Mouse (Mus musculus) left cerebral cortex, adult 8-10 months (tissue): ENCODE data around the gene Sppl2b. TPM values are rescaled to one million over a fixed set of nuclear protein-coding genes. Genes with fewer than 3 reads are reported as not detected.

Experiments used
- DNase-seq, 2 experiments: peaks; one replicate each; pipeline ENCODE4 v3.0.0; 2022; ENCODE audit warnings: low spot score in 2 of 2
- total RNA-seq, 4 experiments: library from RNA; stranded (reverse); gene quantifications; 2 replicates each; pipeline ENCODE4 v1.2.4; 2022

The Sppl2b gene
- total RNA-seq, 4 experiments from 2014 or later, result 42.1 to 52.3 (median 46.0) TPM

- DNase-seq, result no peak
These were observed 41.8 kb downstream of the Sppl2b start for GRCm38 (mm10) chr10:80896581-80897485.

GRCm38 (mm10) chr10:80897861-80898510 lies 42.9 kb downstream of the Sppl2b start:
- peak in 1 of 2 experiments; percentile 74 for DNase-seq

- DNase-seq, result peak in 1 of 2 experiments; percentile 48
These were observed 44.0 kb downstream of the Sppl2b start for GRCm38 (mm10) chr10:80899074-80899473.

- DNase-seq, result no peak
These were observed 44.7 kb downstream of the Sppl2b start for GRCm38 (mm10) chr10:80899591-80900317.

GRCm38 (mm10) chr10:80900318-80901247 lies 45.5 kb downstream of the Sppl2b start, which contains the start of gene Timm13:
Timm13 (minus strand) TSS chr10:80900969.
- DNase-seq, result peak; percentile 97 to 99

- no peak for DNase-seq
These were observed 46.6 kb downstream of the Sppl2b start for GRCm38 (mm10) chr10:80901409-80902272.

- DNase-seq, result no peak
These were observed 47.3 kb downstream of the Sppl2b start for GRCm38 (mm10) chr10:80902273-80902940.

GRCm38 (mm10) chr10:80903282-80903681 lies 48.2 kb downstream of the Sppl2b start:
- DNase-seq, result no peak

GRCm38 (mm10) chr10:80904004-80904693 lies 49.1 kb downstream of the Sppl2b start:
- DNase-seq, result no peak

- DNase-seq, result no peak
These were observed 49.6 kb downstream of the Sppl2b start for GRCm38 (mm10) chr10:80904709-80905108.

- no peak for DNase-seq
These were observed 54.5 kb downstream of the Sppl2b start for GRCm38 (mm10) chr10:80909375-80910162.

GRCm38 (mm10) chr10:80911354-80911753 lies 56.3 kb downstream of the Sppl2b start:
- DNase-seq, result no peak

GRCm38 (mm10) chr10:80911891-80912290 lies 56.8 kb downstream of the Sppl2b start:
- no peak for DNase-seq

- no peak for DNase-seq
These were observed 58.4 kb downstream of the Sppl2b start for GRCm38 (mm10) chr10:80913364-80914011.

GRCm38 (mm10) chr10:80914253-80914656 lies 59.2 kb downstream of the Sppl2b start:
- DNase-seq, result no peak

- no peak for DNase-seq
These were observed 60.2 kb downstream of the Sppl2b start for GRCm38 (mm10) chr10:80915260-80915659.

GRCm38 (mm10) chr10:80915736-80916135 lies 60.7 kb downstream of the Sppl2b start:
- no peak for DNase-seq
